Mouse (Mus musculus) activated CD4-positive, CD25-positive, alpha-beta regulatory T cell, adult 4 months (primary cell): ENCODE measurements around the gene Sntg2. TPM values are rescaled to one million over a fixed set of nuclear protein-coding genes. Genes with fewer than 3 reads are reported as not detected.

Experiments used
- ATAC-seq: one replicate; pipeline ENCODE4 v1.8.0; 2017
- polyA plus RNA-seq, 2 experiments: library from polyadenylated mRNA; unstranded; fragments of 100-300 nt; shearing (Covaris generic); gene quantifications; one replicate each; pipeline ENCODE4 v1.2.1; 2017

The Sntg2 gene
- polyA plus RNA-seq, 2 experiments from 2014 or later: 0.30 to 0.43 TPM

DNA sequence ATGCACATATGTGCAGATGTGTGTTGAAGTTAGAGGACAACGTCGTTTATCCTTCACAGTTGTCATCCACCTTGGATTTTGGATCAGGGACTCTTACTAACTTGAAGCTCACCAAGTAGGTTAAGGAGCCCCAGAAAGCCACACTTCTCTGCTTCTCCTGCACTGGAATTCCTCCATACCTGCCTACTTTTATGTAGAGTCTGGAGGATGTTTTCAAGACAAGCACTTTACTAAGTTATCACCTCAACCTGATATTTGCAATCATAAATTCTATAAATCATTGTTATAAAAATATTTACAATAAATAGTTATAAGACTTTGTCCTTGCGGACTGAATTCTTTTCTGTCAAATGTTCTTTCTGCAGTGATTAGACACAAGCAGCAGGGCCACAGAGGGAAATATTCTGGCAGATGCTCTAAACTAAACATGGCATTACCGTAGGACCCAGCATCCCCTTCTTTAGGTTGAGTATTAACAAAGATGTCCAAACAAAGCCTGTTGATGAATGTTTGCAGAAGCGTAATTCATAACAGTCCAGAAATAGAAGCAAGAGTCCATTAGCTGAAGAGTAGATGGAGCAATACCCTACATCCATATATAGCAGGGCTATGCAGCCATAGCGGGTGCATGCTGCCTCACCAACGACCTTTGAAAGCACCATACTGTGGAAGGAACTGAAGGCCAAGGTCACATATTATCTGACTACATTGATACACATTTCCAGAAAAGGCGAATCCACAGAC lies 100.8 kb downstream of the Sntg2 start:
- no peak for ATAC-seq

DNA sequence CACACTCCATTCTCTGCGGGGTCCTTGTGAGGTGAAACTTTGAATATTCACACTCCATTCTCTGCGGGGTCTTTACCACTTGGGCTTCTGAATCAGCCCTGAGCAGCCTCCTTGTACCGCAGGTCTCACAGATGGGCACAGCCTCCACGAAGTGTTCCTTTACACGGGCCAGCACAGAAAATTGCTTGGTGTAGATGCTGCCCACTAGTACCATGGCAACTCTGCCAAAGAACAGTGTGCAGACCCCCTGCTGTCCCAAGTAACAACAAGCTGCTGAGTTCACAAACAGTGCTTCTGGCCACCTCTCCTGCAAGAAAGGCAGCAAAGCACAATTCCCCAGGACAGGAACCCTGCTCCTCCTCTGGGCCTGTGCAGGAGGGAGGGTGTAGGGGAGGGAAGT lies 109.0 kb downstream of the Sntg2 start:
- ATAC-seq: no peak

DNA sequence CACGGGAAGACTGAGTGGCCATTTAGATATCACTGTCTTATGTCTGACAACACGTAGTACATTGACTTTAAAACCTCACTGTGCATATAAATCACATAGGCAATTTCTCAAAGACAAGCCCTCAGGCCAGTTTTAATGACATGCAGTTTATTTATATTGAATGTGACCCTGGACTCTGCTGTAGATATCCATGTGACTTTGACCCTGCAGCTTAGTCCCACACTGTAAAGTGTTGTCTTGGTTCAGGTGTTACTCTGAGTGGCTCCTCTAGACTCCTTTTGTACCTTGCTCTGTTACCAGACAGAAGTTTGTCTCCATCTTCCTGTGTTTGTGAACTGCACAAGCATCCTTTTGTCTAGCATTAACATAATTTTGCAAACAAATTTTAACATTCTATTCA lies 112.0 kb downstream of the Sntg2 start:
- ATAC-seq: no peak

DNA sequence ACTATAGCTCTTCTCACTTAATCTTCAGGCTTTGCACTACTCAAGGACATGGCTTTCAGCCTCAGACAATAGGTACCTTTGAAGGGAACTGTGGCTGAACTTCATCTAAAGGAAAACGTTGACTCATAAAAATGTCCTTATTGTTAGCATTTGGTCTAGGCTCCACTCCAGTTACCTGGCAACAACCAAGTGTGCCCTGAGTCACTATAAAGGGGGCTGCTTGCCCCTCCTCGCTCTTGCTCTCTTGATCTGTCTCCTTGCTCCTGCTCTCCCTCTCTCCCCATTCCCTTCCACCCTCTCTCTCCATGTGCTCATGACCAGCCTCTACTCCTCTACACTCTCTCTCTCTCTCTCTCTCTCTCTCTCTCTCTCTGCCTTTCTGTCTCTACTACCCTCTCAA lies 114.5 kb downstream of the Sntg2 start:
- ATAC-seq: no peak

DNA sequence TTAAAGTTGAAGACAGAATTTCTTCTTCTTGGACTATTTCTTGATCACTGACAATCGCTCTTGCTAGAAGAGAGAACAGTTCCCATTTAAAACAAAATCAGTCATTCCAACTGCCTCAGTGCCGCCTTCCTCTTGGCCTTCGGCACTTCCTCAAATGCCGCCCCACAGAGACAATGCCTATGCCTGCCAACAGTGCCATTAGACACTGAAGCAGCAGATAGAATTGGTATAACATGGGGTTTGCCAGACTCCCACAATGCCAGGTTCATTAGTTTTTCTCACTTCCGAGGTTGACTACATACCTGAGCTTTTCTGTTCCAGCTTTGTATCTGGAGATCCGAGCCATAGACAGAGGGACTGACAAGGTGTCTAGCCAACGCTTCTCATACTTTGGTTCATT lies 115.5 kb downstream of the Sntg2 start:
- ATAC-seq: no peak

DNA sequence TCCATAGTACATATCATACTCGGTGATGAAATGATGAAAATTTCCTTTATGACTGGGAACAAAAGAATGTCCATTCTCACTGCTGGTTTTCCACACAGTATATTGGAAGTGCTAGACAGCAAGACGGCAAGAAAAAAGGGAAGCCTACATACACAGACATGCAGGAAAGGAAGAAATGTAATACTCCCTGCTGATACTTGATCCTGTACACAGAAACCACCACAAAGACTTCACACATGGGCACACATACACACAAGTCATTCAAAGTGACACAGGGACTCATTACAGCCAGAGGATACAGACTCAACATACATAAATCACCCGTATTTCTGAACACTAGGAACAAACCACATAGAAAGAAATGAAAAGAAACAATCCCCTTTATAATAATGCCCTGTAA lies 117.0 kb downstream of the Sntg2 start:
- ATAC-seq: no peak

DNA sequence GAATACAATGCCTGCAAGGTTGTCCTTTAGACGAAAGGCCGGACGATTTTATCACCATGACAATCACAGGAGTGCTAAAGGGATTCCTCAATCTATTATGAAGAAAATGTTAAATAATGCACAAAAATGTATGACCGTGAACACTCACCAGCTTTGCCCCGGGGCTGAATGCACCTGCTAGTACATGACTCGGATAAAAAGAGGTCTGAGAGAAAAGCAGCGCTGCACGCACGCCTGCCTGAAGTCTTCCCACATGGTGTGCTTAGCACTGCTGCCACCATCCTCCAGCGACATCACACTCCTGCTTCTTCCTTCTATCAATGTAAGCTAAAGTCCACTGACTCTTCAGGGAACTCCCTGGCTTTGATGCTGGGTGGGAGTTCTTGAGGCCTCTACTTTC lies 118.6 kb downstream of the Sntg2 start:
- no peak for ATAC-seq

DNA sequence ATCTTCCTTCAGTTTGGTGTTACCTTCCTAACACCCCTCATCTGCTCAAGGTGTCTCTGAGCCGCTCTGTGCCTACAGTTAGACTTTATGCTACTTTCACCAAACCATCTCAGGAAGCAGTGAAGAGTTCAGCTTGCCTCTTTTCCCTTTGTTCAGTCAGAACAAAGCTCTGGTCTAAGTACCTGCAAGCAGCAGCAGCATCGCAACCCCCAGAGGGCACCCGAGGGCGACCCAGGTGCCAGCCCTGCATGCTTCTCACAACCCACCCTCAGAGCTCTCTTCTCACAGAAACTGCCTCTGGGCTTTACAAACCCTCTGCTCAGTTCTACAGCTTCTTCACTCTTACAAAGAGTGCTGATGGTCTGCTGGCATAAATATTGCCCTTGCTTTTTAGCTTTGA lies 120.8 kb downstream of the Sntg2 start:
- no peak for ATAC-seq

DNA sequence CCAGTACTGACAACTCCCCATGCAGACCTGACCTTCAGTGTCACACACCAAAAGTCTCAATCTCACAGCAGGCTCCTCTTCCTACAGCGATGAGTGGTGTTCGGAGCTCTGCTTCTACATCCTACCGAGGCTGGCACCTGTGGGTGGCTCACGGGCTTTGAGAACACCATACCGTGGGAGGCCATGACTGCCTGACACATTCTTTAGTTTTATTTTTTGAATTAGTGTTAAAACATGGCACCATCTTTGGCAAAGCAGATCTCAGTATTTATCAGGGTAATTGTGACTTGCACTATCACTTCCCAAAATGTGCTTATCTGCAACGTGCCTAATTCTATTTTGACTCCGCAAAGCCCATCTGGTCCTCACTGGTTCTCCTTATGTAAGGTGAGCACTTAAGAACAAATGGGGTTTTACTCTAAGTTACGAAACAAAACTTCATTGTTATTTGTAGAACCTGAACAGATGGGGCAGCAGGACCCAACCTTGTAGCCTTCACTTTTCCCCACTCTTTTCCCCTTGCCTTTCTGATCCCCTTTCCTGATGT lies 121.8 kb downstream of the Sntg2 start:
- ATAC-seq: no peak

DNA sequence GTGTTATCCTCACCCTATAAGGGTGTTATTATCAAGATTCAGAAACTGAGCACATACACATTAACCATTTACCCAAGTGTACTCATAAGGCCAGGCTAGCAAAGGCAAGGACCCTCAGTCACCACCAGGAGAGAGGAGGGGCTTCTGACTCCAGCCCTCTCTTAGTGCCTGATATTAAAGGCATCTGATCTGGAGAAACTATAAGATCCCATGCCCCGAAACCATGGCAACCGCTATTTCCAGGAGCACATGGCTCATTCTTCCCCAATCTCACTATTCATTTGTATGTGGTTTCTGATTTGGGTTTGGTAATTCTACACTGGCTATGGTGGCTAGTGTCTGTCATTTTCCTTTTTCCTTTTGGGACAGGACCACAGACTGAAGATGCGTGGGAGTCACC lies 124.1 kb downstream of the Sntg2 start:
- ATAC-seq: no peak

DNA sequence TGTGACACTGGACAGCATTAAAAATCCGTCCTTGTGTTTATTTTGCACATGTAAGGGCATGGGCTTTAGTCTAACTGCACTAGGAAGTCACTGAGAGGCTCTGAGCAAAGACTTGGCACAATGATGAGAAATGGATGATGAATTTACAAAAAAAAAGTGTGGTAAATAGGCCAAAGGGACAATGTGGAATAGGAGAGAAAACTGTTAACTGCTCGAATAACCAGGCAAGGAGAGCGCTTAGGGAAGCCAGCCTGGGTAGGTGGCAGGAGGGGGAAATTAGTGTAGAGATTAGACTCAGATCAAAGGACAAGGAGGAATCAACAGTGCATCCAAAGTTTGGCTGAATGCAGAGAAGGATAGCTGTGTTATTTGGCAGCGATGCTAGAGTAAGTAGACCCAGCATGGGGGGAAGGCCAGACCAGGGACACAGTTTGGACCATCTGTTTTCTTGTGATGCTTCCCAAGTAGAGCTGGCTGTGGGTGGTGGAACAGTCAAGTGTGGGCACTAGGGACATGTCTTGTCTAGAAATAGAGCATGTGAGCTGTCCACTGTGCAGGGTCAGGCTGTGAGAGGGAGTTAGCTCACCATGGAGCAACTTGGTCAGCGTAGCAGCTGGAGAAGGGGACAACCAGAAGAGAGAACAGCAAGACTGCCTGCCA lies 126.8 kb downstream of the Sntg2 start:
- no peak for ATAC-seq

DNA sequence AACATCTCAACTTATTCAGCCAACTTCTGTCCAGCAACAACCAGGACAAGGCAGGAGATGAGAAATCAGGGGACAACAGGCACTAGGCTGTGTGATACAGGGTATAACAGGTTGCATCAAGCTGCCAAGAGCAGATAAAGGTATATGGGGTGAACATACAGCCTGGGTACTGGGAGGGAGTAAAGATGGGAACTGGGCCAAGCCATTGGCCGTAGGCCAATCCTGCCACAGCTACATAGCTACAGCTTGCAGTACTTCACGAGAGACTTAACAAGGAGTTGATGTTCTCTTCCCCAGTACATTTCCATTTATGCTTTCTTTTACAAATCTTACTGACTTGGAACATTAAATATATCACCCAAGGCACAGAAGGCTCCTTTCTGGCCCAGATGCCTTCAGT lies 129.0 kb downstream of the Sntg2 start:
- ATAC-seq: no peak

DNA sequence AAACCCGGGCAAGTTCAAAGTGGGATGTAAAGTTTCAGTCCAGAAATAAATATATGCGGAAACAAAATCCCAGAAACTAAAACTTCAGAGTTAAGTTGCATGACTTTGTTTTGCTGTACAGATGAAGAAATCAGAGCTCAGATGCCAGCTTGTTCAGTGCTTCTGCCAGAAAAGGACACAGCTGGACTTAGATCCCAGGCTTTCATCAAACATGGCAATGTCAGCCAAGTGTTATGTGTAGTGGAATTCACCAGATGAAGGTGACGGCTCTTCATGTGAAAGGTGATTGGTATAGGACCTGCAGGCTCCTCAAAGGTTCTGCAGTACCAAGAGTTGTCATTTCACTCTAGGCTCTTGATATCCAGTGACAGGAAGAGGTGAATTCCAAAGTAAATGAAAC lies 132.3 kb downstream of the Sntg2 start:
- ATAC-seq: no peak

DNA sequence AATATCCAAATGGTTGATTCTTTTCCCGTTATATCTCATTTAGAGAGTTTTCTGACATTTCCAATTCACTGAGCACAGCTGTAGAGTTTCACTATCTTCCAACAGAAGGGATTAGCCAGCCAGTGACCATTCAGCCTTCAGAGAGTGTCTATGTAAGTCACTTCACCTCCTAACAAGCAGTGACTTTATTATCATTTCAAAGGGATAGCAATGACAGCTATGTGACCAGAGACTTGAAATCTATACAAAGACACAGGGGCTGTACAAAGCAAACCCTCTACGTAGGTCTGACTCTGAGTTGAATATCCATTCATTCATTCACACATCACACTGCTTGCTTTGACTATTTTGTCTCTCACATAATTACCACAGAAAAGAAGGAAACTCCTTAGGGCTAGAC lies 138.2 kb downstream of the Sntg2 start:
- ATAC-seq: no peak

DNA sequence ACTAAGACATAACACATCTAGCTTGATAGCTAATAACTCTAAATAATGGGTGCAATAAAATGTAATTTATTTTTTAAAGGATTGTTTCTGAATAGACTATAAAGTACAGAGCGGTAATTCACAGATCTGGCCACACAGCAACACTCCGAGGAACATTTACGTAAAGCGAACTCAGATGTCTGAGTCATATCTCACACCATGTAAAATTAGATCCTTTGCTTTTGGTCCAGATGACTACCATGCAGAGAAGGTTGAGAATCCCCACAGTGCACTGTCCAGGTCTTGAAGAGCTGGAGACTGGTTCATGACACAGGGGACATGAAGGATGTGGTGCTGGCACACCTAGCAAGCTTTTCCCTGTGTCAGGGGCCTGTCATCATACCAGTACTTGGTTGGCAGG lies 145.2 kb downstream of the Sntg2 start:
- no peak for ATAC-seq

DNA sequence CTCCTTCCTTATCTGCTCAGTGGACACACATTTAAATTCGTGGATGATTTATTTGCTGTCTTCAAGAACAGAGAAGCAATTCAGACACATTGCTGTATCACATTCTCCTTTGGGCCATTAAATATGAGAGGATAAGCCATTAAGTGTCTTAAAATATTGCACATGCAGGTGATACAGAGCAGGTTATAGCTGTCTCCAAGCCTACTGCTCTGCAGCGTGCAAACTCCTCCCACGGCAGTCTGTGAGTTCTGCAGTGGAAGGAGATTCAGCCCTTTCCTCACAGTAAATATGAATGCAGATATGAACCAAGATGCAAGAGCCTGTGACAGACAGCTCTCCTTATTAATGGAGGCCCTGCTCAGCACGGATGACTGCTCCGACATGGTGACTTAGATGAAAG lies 146.9 kb downstream of the Sntg2 start:
- no peak for ATAC-seq

DNA sequence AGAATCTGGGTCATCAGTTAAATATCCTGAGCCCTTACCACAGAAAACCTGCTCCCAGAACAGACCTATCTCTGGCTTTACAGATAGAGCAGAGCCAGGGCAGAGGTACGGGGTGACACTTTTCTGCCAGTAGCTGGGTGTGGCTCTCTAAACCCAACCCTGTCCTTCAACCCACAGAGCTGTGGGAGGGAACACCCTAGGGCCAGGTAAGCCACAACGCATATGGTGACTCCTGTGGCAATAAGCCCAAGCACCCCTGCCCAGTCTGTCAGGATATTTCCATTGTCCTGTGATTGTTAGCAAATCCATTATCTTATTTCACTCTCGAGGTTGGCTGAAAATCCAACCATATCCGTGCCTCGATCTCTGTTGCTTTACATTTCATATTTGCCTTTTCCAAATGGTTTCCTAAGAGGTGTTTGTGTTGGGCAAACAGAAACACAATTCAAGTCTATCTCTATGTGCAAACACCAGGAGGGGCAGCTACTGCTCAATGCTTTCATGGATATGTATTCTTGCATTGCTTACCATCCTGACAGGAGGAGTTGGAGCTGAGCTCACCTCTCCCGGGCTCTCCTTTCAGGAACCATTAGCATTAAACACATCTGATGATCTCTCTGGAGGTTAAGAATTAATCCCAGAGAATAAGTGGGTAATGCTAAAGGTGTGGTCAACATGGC lies 156.3 kb downstream of the Sntg2 start:
- no peak for ATAC-seq

DNA sequence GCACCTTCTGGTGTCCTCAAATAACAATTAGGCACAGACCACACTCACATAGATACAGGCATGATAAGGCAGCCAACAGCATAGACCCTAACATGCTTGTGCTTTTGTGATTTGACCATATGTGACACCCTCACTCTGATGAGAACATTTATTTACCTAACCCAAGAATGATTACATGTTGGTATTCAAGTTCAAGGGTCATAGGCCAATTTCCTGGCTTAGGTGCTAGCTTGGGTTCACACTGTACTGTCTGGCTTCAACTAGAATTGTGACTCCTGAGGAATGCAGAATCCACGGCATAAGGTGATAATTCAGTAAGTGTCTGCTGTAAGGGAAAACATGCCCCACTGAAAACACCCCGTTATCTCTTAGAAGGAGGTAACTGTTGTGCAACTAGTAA lies 158.4 kb downstream of the Sntg2 start:
- ATAC-seq: no peak

DNA sequence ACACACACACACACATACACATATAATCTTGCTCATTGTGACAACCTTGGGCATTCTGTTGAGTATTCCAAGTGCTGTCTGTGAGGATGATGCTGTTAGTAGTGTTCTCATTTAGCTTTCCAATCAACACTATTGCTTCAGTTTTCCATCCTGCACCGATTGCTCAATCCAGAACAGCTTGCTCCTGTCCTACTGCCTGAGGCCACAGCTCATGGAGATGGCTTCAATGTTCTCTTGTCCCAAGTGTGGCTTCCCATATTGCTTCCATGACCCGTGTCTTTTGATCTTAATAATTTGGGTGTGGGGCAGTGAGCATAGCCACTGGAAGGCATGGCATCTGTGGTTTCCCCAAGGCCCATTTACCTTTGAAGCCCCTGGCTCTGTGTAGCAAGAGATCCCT lies 162.8 kb downstream of the Sntg2 start:
- ATAC-seq: no peak

DNA sequence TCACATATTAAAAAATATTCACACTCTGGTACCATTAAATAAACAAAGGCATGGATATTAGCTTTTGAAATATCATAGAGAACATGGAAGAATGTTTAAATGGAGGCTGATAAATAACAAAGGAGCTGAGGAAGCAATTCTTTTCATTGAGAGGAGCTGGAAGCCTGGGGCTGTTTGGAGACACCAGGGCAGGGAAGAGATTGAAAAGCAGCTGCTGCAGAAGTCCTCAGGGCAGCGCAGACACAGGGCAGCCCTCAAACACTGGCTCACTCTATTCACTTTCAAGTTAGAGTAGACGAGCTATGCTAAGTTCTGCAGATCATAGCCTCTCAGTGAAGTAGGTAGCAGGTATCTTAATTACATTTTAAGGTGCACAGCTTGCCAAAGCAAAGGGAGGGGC lies 164.6 kb downstream of the Sntg2 start:
- no peak for ATAC-seq

DNA sequence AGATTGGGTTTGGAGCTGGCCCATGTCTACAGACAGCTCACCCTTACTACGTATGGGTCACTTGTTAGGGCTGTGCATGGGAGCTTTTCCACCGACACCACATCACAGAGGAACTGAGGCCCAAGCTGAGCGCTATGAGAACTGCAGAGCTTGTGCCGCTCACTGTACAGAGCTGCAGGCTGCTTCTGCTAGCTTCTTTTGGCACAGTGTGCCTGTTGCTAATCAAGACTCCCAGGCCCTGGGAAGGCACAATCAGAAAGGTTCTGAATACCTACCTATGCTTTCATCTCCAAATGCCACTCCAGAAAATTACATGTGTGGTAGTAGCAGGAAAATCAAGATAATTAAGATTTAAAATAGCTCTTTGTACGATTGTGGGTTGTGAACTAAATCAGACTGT lies 165.1 kb downstream of the Sntg2 start:
- ATAC-seq: no peak

DNA sequence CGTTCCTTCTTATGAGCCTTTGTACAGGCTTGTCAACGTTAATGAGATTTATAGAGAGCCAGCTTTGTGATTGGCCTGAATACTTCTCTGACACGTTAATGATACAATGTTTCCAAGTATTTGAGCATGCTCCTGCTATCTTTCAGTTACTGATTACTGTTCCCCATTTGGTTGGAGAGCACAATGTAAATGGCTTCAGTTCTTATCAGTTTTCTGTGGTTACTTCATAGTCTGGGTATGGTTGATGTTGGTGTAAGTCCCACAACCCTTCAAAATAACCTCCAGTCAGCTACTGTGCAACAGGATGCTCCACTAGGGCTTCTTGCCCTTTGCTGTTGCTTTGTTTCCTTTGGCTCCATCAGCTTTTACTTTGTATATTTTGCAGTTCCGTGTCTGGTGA lies 168.7 kb downstream of the Sntg2 start:
- ATAC-seq: no peak

DNA sequence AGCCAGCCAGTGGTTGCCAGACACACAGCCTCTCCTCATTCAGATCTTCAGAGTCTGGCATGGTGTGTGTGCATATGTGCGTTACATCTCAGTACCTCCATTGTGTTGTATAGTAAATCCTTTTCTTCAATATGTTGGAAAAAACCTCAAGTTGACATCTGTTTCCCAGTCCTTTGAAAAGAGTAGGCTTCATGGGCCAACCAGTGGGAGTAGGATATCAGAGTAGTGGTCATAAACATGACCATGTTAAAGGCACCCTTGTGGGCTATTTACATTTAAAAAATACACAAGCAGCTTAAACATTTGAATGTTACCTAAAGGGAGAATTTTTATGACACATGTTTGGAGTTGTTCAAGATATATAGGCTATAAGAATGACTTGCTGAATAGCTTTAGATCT lies 170.4 kb downstream of the Sntg2 start:
- ATAC-seq: no peak

DNA sequence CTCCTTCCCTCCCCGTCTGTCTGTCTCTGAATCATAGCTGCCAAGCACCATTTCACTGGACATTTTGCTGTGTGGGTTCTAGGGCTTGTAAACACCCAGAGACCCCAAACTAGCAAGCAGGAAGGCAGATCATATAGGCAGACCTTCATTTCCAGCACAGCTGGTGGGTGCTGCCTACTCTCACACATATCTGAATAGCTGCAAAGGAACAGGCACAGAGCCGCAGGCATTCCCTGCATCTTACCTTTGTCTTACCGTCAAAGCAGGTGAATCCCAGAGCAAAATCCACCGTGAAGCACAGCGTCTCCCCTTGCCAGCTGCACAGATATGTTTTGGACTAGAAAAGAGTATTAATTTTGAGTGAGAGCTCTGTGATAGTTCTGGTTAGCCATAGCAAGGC lies 172.1 kb downstream of the Sntg2 start:
- no peak for ATAC-seq
